In the genomic region with DNA sequence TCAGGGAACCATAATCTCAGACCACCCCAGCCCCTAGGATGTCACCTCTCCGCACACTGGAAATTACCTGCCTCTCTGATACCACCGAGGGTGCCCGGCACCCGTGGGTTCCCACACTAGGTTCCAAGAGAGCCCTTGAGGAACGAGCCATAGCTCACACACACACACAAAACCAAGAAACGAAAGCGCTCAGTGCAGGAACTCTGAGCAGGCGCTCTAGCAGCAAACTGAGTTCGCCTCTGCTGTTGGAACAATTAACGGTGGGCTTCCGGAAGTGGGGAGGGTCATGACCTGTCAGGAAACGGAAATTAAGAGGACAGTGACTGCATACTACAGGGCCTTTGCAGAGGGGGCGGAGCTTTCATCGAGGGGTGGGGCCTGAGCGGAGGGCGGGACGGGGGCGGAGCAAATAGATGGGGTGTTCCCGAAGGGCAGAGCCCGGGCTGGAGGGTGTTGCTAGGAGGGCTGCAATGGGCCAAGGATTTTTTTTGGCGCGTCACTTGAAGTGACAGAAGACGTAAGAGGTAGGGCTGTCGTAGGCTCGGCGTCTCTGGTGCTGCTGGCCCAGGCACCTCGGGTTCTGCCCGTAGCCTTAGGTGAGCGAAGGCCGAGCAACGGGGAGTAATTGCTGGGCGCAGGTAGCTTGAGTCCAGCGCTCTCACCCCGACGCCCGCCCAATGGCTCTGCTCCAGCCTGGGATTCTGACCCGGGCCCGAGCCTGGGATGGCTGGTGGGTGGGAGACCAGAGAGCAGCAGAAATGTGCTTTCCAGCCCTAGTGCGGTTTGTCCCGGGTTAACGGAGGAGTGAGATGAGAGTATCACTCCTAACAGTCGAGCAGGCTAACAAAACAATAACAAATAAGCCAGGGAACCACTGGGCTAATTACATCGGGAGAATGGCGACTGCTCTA, we compare ENCODE assay signal across 1 mouse cellular context.
TF ChIP-seq lines count a peak whose summit lies in the region.

No protein-coding gene starts in this region.

TF ChIP-seq in CH12.LX, 34 proteins besides CTCF, POLR2A, EP300 and RAD21 (continued from another document):
- TF ChIP-seq MYC (IDR thresholded peaks at IDR 0.05; ENCODE audit: low read depth, low read length) = peak; percentile 16; the same call in 1 of the 2 replicates
- no peak for TF ChIP-seq USF1 (IDR thresholded peaks at IDR 0.05; ENCODE audit: low read depth, low read length)
- peak; percentile 82 for TF ChIP-seq ZNF384 (IDR thresholded peaks at IDR 0.05; ENCODE audit: low read depth, low read length)
- TF ChIP-seq MAFK (IDR thresholded peaks at IDR 0.05; ENCODE audit: insufficient replicate concordance, low read length) = no peak
- TF ChIP-seq UBTF (IDR thresholded peaks at IDR 0.05; ENCODE audit: low read depth, low read length) = no peak
- no peak for TF ChIP-seq USF2 (conservative IDR thresholded peaks at IDR 0.05; ENCODE audit: low read depth, low read length)
- peak; percentile 40 for TF ChIP-seq BHLHE40 (IDR thresholded peaks at IDR 0.05; ENCODE audit: low read depth, low read length)
- peak; percentile 94 for TF ChIP-seq MAZ (IDR thresholded peaks at IDR 0.05; ENCODE audit: low read depth, low read length)
- TF ChIP-seq ZC3H11A (IDR thresholded peaks at IDR 0.05; ENCODE audit: low read depth, low read length) = no peak
- peak; percentile 95 for TF ChIP-seq SIN3A (IDR thresholded peaks at IDR 0.05; ENCODE audit: low read length)
- TF ChIP-seq ZKSCAN1 (IDR thresholded peaks at IDR 0.05; ENCODE audit: borderline replicate concordance, low read depth, low read length) = no peak
- peak; percentile 84 for TF ChIP-seq CHD2 (IDR thresholded peaks at IDR 0.05; ENCODE audit: low read length)
- TF ChIP-seq E2F4 (IDR thresholded peaks at IDR 0.05; ENCODE audit: insufficient replicate concordance, low read depth, low read length) = peak; percentile 85; the same call in 1 of the 2 replicates
- peak; percentile 86; the same call in 1 of the 2 replicates for TF ChIP-seq KAT2A (IDR thresholded peaks at IDR 0.05; ENCODE audit: insufficient replicate concordance, low read length)
- peak; percentile 71 for TF ChIP-seq NRF1 (IDR thresholded peaks at IDR 0.05; ENCODE audit: low read depth, low read length)
- peak; percentile 5 for TF ChIP-seq SMC3 (IDR thresholded peaks at IDR 0.05; ENCODE audit: low read depth, low read length)
- TF ChIP-seq JUND (conservative IDR thresholded peaks at IDR 0.05; ENCODE audit: low read depth, low read length) = peak; percentile 27; the same call in 1 of the 2 replicates
- TF ChIP-seq MXI1 (IDR thresholded peaks at IDR 0.05; ENCODE audit: low read depth, low read length) = peak; percentile 88
- TF ChIP-seq HCFC1 (IDR thresholded peaks at IDR 0.05; ENCODE audit: low read depth, low read length) = peak; percentile 89
- no peak for TF ChIP-seq PAX5 (IDR thresholded peaks at IDR 0.05; ENCODE audit: low read length)
- TF ChIP-seq JUN (IDR thresholded peaks at IDR 0.05; ENCODE audit: insufficient read depth, low read depth, low read length) = no peak
- peak; percentile 90 for TF ChIP-seq TCF12 (IDR thresholded peaks at IDR 0.05; ENCODE audit: low read depth, low read length)
- peak; percentile 93 for TF ChIP-seq ELF1 (IDR thresholded peaks at IDR 0.05; ENCODE audit: low read depth, low read length)
- peak; percentile 71 for TF ChIP-seq IRF4 (IDR thresholded peaks at IDR 0.05; ENCODE audit: low read depth, low read length)
- peak; percentile 72; the same call in 1 of the 2 replicates for TF ChIP-seq MAX (IDR thresholded peaks at IDR 0.05; ENCODE audit: low read length)
- TF ChIP-seq RCOR1 (conservative IDR thresholded peaks at IDR 0.05; ENCODE audit: low read depth, low read length) = peak; percentile 63; the same call in 1 of the 2 replicates
- peak; percentile 97 for TF ChIP-seq NELFE (IDR thresholded peaks at IDR 0.05; ENCODE audit: low read depth, low read length)
- TF ChIP-seq TBP (conservative IDR thresholded peaks at IDR 0.05; ENCODE audit: low read depth, low read length) = peak; percentile 94
- TF ChIP-seq ETS1 (conservative IDR thresholded peaks at IDR 0.05; ENCODE audit: low read depth, low read length) = peak; percentile 39
